Mouse (Mus musculus): ENCODE measurements around the gene Ssna1.

- no peak for TF ChIP-seq CTCF (IDR thresholded peaks at IDR 0.05; ENCODE audit: borderline replicate concordance, insufficient read depth, low read depth, low read length)
- TF ChIP-seq POLR2A (IDR thresholded peaks at IDR 0.05; ENCODE audit: borderline replicate concordance, insufficient read depth, low read length) = no peak
Measured at GRCm38 (mm10) chr2:25267241-25267640, 5.0 kb downstream of the Ssna1 start.

Measured in cerebellum, adult 2 months (tissue).